Mouse (Mus musculus) lung, embryonic 16.5 days (tissue): ENCODE data around the gene Ntm. TPM values are rescaled to one million over a fixed set of nuclear protein-coding genes. Genes with fewer than 3 reads are reported as not detected.
A peak's percentile ranks its signal among the peaks of the same experiment; 100 is the strongest.

ENCODE experiments used
- ATAC-seq: fragments of 200-750 bp; cut with Nextera tagmentation; 2 replicates; pipeline ENCODE4 v1.8.0; 2017; ENCODE audit warnings: low read depth, mild to moderate bottlenecking, moderate library complexity
- H3K27ac ChIP-seq: fragments of 300-500 bp; sonication (generic); 2 replicates; pipeline ENCODE4 v1.5.1; 2014; ENCODE audit warnings: mild to moderate bottlenecking, control low read depth, low read length
- H3K27me3 ChIP-seq: fragments of 300-500 bp; sonication (generic); 2 replicates; pipeline ENCODE4 v1.6.1; 2014; ENCODE audit warnings: low read depth, low read length, mixed read lengths; ENCODE audit not compliant: control insufficient read depth, insufficient read depth
- H3K36me3 ChIP-seq: fragments of 300-500 bp; sonication (generic); 2 replicates; pipeline ENCODE4 v1.6.1; 2014; ENCODE audit warnings: low read length; ENCODE audit not compliant: control insufficient read depth, insufficient read depth
- H3K4me1 ChIP-seq: fragments of 300-500 bp; sonication (generic); replicated peaks from 2 replicates; pipeline ENCODE4 v1.6.1; 2014; ENCODE audit warnings: low read length, mixed read lengths; ENCODE audit not compliant: control insufficient read depth, insufficient read depth
- H3K4me2 ChIP-seq: fragments of 300-500 bp; sonication (generic); 2 replicates; pipeline ENCODE4 v1.6.1; 2014; ENCODE audit warnings: low read depth, low read length, control low read depth
- H3K4me3 ChIP-seq: fragments of 300-500 bp; sonication (generic); 2 replicates; pipeline ENCODE4 v1.5.1; 2014; ENCODE audit warnings: mild to moderate bottlenecking, low read length, control low read depth
- H3K9ac ChIP-seq: fragments of 300-500 bp; sonication (generic); 2 replicates; pipeline ENCODE4 v1.6.1; 2014; ENCODE audit warnings: low read length, control low read depth
- H3K9me3 ChIP-seq: fragments of 300-500 bp; sonication (generic); 2 replicates; pipeline ENCODE4 v1.6.1; 2016; ENCODE audit warnings: low read length; ENCODE audit not compliant: control insufficient read depth
- WGBS: fragments of 180-500 bp; shearing (Covaris S2); extraction: QIAGEN DNeasy Blood & Tissue Kit; methylation state at CpG from one replicate; pipeline ENCODE4 v1.1.7; 2014; 5-methylcytosine and 5-hydroxymethylcytosine counted together
- polyA plus RNA-seq: library from polyadenylated mRNA; unstranded; fragments of >200 nt; fragmentation: Nextera tagmentation; extraction: Ambion mirVana; gene quantifications from 2 replicates; pipeline ENCODE4 v1.2.1, GENCODE M21; 2015

Ntm gene
- polyA plus RNA-seq, 1 experiment from 2014 or later = 16.3 TPM

DNA sequence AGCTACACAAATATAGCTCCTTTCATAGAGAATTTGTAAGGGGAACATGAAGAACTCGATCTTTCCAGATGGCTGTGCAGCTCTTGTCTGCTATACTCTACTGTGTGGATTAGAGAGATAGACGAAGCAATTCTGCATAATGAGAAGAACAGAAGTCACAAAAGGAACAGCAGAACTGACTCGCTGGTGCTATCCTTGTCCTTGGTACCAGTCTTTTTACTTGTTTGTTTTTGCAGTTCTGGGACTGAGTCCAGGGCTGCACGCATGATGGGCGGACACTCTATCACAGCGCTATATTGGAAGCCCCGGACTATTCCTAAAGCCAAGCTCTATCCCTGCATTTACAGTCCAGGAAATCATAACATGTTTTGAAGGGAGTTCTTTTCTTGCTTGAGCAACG is 637.8 kb downstream of the Ntm start:
- Histone ChIP-seq H3K4me3 (no peak overlapping the region), H3K27me3 (no peaks in the 10 kb centered on the region), H3K4me1 (no peaks in the 10 kb centered on the region), H3K9ac (no peak overlapping the region), H3K9me3 (no peaks in the 10 kb centered on the region), H3K4me2 (no peak overlapping the region), H3K36me3 (no peaks in the 10 kb centered on the region), H3K27ac (no peak overlapping the region)
- 70% methylated on average over 8 of the region's 8 CpGs for WGBS
- no peak for ATAC-seq

DNA sequence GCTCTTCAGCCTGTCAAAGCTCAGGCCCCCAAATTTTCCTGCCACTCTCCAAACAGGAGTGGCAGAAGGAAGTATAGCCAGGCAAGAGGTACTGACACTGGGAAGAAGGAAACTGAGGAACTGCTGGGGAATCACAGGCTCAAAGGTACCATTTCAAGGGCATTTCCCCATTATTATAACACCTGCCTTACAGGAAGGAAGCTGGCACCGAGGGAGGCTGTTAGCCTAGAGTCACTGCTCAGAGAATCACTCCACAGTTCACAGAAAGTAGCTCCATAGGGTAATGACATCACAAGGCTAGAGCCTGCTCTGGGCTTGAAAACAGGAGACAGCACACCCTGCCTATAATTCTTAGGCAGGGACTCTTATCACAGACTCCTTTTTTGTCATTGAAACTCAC is 643.7 kb downstream of the Ntm start:
- H3K4me3 ChIP-seq = no peak overlapping the region
- no peaks in the 10 kb centered on the region for H3K9me3 ChIP-seq
- no peak overlapping the region for H3K27ac ChIP-seq
- H3K36me3 ChIP-seq = no peaks in the 10 kb centered on the region
- H3K9ac ChIP-seq = no peak overlapping the region
- no peak overlapping the region for H3K4me2 ChIP-seq
- 70% methylated on average over 1 of the region's 1 CpGs for WGBS
- ATAC-seq = no peak
- no peaks in the 10 kb centered on the region; the same call in 1 of the 2 replicates for H3K4me1 ChIP-seq
- no peaks in the 10 kb centered on the region for H3K27me3 ChIP-seq

DNA sequence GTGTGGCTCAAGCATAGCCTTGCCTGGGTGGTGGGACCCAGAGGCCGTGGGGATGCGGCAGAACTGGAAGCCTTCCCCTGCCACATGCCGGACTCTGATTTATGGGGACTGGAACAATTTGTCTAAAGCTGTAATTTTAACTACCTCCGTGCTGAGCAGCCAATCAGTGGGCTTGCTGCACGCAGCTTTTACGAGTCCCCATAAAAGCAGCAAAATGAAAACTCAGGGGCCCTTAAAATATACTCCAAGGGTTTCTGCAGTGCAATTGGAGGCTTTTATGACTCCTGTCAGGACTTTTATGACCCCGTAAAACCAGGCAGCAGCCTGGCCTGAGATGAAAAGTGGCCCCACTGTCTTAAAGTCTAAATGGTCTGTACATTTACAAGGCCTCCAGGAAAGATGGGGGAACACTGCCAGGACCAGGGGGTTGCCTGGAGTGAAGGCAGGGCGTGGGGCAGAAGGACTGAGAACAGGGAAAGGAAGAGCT is 644.2 kb downstream of the Ntm start:
- Histone ChIP-seq H3K27me3 (no peaks in the 10 kb centered on the region), H3K9ac (no peak overlapping the region), H3K9me3 (no peaks in the 10 kb centered on the region), H3K36me3 (no peaks in the 10 kb centered on the region), H3K4me1 (no peaks in the 10 kb centered on the region; the same call in 1 of the 2 replicates), H3K27ac (no peak overlapping the region), H3K4me2 (no peak overlapping the region), H3K4me3 (no peak overlapping the region)
- no peak for ATAC-seq
- 64% methylated on average over 8 of the region's 8 CpGs for WGBS

DNA sequence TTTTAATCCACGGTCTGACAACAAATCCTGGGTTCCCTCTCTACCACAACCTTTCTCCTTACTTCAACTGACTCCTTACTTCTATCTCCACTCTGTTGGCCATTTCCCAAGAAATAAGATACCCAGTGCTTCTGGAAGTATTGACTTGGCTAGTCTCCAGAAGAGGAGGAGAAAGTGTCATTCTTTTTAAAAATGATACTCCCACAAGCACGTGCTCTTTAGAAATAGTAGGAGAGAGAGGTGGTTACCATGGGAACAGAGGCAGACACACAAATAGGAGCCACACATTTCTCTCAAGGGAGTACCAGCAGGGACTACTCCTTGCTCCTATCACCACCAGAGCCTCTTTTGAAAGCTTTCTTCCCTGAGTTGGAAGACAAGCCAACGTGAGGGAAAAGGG is 645.3 kb downstream of the Ntm start:
- H3K9me3 ChIP-seq = no peaks in the 10 kb centered on the region
- peak; percentile 34; the same call in 1 of the 2 replicates for ATAC-seq
- no peak overlapping the region for H3K9ac ChIP-seq
- H3K36me3 ChIP-seq = no peaks in the 10 kb centered on the region
- no peaks in the 10 kb centered on the region for H3K27me3 ChIP-seq
- H3K27ac ChIP-seq = no peak overlapping the region
- no peak overlapping the region for H3K4me2 ChIP-seq
- no peaks in the 10 kb centered on the region; the same call in 1 of the 2 replicates for H3K4me1 ChIP-seq
- WGBS = 18% methylated on average over 3 of the region's 3 CpGs
- no peak overlapping the region for H3K4me3 ChIP-seq

DNA sequence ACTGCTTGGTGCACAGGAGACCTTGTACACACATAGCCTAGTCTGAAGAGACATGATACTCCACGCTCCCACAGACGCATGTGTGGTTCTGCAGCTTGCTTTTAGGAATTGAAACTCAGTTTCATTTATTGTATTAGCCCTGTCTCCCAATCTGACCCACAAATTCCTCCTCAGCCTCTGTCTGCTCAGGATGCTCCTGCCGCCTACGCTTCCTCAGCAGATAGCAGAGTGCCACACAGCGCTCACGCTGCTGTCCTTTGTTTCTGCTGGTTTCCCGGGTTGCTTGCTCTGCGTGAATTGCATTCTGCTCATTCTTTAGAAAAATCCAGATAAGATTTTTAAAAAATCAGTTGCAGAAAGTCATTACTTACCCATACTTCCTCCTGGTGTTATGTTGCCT is 647.1 kb downstream of the Ntm start:
- Histone ChIP-seq H3K4me2 (no peak overlapping the region), H3K9ac (no peak overlapping the region), H3K4me1 (no peaks in the 10 kb centered on the region; the same call in 1 of the 2 replicates), H3K27ac (no peak overlapping the region), H3K9me3 (no peaks in the 10 kb centered on the region), H3K27me3 (no peaks in the 10 kb centered on the region), H3K4me3 (no peak overlapping the region), H3K36me3 (no peaks in the 10 kb centered on the region)
- 55% methylated on average over 8 of the region's 8 CpGs for WGBS
- no peak for ATAC-seq

DNA sequence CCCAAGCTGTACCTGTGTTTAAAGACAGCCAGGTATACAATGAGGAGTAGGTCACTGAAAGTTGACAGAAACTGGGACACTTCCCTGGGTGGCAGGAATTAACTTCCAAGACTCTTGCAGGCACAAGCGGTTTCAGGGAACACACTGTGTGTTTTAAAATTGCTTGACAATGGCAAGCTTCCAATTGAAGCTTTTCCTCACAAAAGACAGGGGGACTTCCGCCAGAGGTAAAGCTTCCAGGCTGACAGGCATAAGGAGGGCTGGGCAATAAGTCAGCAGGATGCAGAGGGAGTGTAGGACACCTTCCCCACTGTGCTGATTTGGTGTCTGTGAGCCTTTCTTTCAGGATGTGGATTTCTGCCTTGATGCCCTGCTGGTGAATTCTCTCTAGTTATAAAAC is 656.0 kb downstream of the Ntm start:
- H3K27me3 ChIP-seq = no peaks in the 10 kb centered on the region
- peaks cover 4% of the 10 kb centered on the region; the same call in 1 of the 2 replicates for H3K4me1 ChIP-seq
- WGBS = 16% methylated on average over 2 of the region's 2 CpGs
- ATAC-seq = no peak
- no peaks in the 10 kb centered on the region for H3K36me3 ChIP-seq
- no peak overlapping the region for H3K27ac ChIP-seq
- no peaks in the 10 kb centered on the region for H3K9me3 ChIP-seq
- no peak overlapping the region for H3K9ac ChIP-seq
- H3K4me3 ChIP-seq = no peak overlapping the region
- H3K4me2 ChIP-seq = no peak overlapping the region

DNA sequence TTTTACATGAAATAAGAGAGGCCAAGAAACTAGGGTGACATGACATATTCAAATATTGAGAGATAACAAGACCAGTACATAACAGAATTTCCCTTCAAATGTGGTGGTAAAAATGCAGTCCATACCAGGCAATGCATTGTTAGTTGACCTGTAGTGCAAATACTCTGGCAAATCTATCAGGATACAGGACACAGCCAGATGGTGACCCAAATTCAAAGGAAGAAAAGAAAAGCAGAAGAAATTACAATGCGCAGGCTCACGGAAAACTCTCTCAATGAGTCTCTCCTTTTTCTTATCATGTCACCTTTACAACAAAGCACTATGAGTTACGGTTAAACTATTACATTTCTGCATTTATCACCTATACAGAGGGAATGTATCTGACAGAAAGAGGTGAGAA is 664.6 kb downstream of the Ntm start:
- Histone ChIP-seq H3K9me3 (no peaks in the 10 kb centered on the region), H3K4me3 (no peak overlapping the region), H3K27ac (no peak overlapping the region), H3K4me2 (no peak overlapping the region), H3K27me3 (no peaks in the 10 kb centered on the region), H3K36me3 (no peaks in the 10 kb centered on the region), H3K9ac (no peak overlapping the region), H3K4me1 (no peaks in the 10 kb centered on the region)
- no peak for ATAC-seq
- 67% methylated on average over 3 of the region's 3 CpGs for WGBS

DNA sequence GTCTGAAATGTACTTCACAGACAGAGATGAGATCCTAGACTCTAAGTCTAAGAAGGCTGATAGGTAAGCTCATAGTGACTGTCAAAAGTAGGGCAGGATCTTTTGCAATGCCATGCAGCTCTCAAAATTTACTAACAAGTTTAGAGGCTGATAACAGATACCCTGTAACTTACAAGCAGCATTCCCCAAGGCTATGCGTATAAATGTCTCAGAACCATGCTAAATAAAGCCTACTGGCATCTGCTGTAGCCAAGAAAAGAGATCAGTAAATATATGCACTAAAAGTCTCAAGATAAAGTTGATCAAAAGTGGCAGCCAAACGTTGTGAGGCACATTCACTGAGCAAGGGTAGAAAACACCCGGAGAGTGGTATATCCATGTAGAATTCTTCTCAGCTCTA is 666.2 kb downstream of the Ntm start:
- H3K9ac ChIP-seq = no peak overlapping the region
- no peaks in the 10 kb centered on the region for H3K27me3 ChIP-seq
- no peak for ATAC-seq
- H3K36me3 ChIP-seq = no peaks in the 10 kb centered on the region
- no peak overlapping the region for H3K4me3 ChIP-seq
- no peaks in the 10 kb centered on the region for H3K9me3 ChIP-seq
- no peak overlapping the region for H3K4me2 ChIP-seq
- WGBS = 76% methylated on average over 3 of the region's 3 CpGs
- no peak overlapping the region for H3K27ac ChIP-seq
- no peaks in the 10 kb centered on the region for H3K4me1 ChIP-seq

DNA sequence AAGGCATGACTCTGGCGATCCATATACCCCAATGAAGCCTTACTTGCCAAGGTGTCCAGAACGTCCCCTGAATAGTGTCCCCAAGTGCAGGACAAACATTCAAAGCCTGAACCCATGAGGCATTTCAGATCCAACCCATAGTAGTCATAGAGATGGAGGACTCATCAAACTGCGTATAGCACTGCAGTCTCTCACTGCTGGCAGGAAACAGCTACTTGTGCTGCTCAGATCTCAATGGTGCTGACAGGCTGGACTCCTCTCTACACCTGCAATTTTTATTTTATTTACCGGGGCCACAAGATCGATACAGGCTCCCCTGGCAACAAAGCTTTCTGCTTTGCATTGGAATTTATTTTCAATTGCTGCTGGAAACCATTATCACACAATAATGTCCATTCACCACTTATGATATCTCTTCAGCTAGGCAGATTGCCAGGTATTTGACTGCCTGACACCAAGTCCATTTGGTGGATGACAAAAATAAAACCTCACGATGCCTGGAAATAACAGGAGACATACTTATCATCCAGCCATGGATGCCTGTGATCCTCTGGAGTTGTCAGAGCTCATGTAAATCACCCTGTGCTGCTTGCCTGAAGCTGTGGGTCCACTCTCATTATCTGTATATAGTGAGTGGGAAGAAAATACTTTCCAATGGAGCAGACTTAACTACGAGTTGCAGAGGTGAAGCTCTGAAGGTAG is 674.8 kb downstream of the Ntm start:
- no peaks in the 10 kb centered on the region; the same call in 1 of the 2 replicates for H3K4me1 ChIP-seq
- no peak overlapping the region for H3K9ac ChIP-seq
- 45% methylated on average over 7 of the region's 7 CpGs for WGBS
- no peak overlapping the region for H3K4me2 ChIP-seq
- no peak overlapping the region for H3K4me3 ChIP-seq
- 0 out of 2 replicates have a peak, but pooled peaks have one; percentile 23 for ATAC-seq
- no peak overlapping the region for H3K27ac ChIP-seq
- no peaks in the 10 kb centered on the region for H3K27me3 ChIP-seq
- no peaks in the 10 kb centered on the region for H3K36me3 ChIP-seq
- no peaks in the 10 kb centered on the region for H3K9me3 ChIP-seq
